Mouse (Mus musculus) lung, adult 2 months (tissue): ENCODE data around the gene Rab3a. TPM values are rescaled to one million over a fixed set of nuclear protein-coding genes. Genes with fewer than 3 reads are reported as not detected.
A peak's percentile ranks its signal among the peaks of the same experiment; 100 is the strongest.

Experiments
- DNase-seq: peaks from one replicate; pipeline ENCODE4 v3.0.0; 2022
- H3K4me1 ChIP-seq: fragments of 200-500 bp; 2 replicates; pipeline ENCODE4 v1.6.1; 2011; ENCODE audit warnings: low read length; ENCODE audit not compliant: control insufficient read depth, insufficient read depth
- H3K4me3 ChIP-seq: fragments of 200-500 bp; replicated peaks from 2 replicates; pipeline ENCODE3; 2011; ENCODE audit warnings: low read depth, mild to moderate bottlenecking, control low read depth, low read length; ENCODE audit errors: extremely low read depth
- CTCF ChIP-seq: fragments of 200-500 bp; IDR thresholded peaks from 2 replicates; pipeline ENCODE4 v1.5.1; 2011; ENCODE audit warnings: mild to moderate bottlenecking, low read length, control low read depth; ENCODE audit not compliant: insufficient read depth
- POLR2A ChIP-seq: fragments of 200-500 bp; IDR thresholded peaks from 2 replicates; pipeline ENCODE4 v1.6.1; 2011; ENCODE audit warnings: low read depth, mild to moderate bottlenecking, control low read depth, low read length, borderline replicate concordance; ENCODE audit errors: extremely low read depth
- WGBS: fragments of 180-500 bp; shearing (Covaris S2); methylation state at CpG from one replicate; pipeline ENCODE4 v1.1.7; 2018; 5-methylcytosine and 5-hydroxymethylcytosine counted together
- polyA plus RNA-seq: library from polyadenylated mRNA; depleted of rRNA; stranded (reverse); fragments of >200 nt; gene quantifications from 2 replicates; pipeline ENCODE4 v1.2.3, GENCODE M21; 2012; rRNA removed

The Rab3a gene
- polyA plus RNA-seq, 1 experiment: 46.4 TPM

- WGBS: 2% methylated on average over 47 of the region's 47 CpGs
- DNase-seq: peak; percentile 42
- peaks cover 7% of the 10 kb centered on the region for H3K4me1 ChIP-seq
- peak overlapping the region; percentile 68 for H3K4me3 ChIP-seq
- no peak for TF ChIP-seq CTCF
- TF ChIP-seq POLR2A: 0 out of 2 replicates have a peak, but pooled peaks have one; percentile 37
These were observed 49.4 kb downstream of the Rab3a start for GRCm38 (mm10) chr8:70803761-70804480.

GRCm38 (mm10) chr8:70804481-70805206 lies 50.2 kb downstream of the Rab3a start, which contains the start of gene Mast3:
Mast3 (minus strand) TSS chr8:70805054.
- DNase-seq: peak; percentile 80

GRCm38 (mm10) chr8:70806541-70806940 lies 52.1 kb downstream of the Rab3a start:
- peaks cover 7% of the 10 kb centered on the region for H3K4me1 ChIP-seq
- WGBS: 70% methylated on average over 4 of the region's 4 CpGs
- no peak for TF ChIP-seq POLR2A
- no peak for TF ChIP-seq CTCF
- no peak overlapping the region for H3K4me3 ChIP-seq
- DNase-seq: no peak

More at GRCm38 (mm10) chr8:70804481-70805206, 50.2 kb downstream of the Rab3a start, which contains the start of gene Mast3:
- Histone ChIP-seq H3K4me1 (peaks cover 7% of the 10 kb centered on the region), H3K4me3 (peak within 1 kb of the TSS; percentile 68)
- TF ChIP-seq POLR2A (peak; percentile 48; the same call in 1 of the 2 replicates), CTCF (no peak)
- WGBS: under 1% methylated on average over 45 of the region's 45 CpGs

- DNase-seq: no peak
- 56% methylated on average over 1 of the region's 1 CpGs for WGBS
- Histone ChIP-seq H3K4me1 (peaks cover 7% of the 10 kb centered on the region), H3K4me3 (no peak overlapping the region)
- no peak for TF ChIP-seq POLR2A
- TF ChIP-seq CTCF: no peak
These were observed 52.8 kb downstream of the Rab3a start for GRCm38 (mm10) chr8:70807304-70807703.

GRCm38 (mm10) chr8:70808239-70808638 lies 53.8 kb downstream of the Rab3a start, which contains the start of gene Il12rb1:
Il12rb1 (plus strand) TSS chr8:70808449.
- 55% methylated on average over 5 of the region's 5 CpGs for WGBS
- no peak within 1 kb of the TSS for H3K4me3 ChIP-seq
- TF ChIP-seq POLR2A (no peak), CTCF (no peak)
- peaks cover 7% of the 10 kb centered on the region for H3K4me1 ChIP-seq
- DNase-seq: no peak

Other genes with a start within 250 kb of the Rab3a start
- 145 and 178 TPM in 2 replicates for gene Rex1bd, start 247.9 kb upstream of the Rab3a start, polyA plus RNA-seq
- gene Uba52, start 243.9 kb upstream of the Rab3a start, polyA plus RNA-seq: 370 and 371 TPM in 2 replicates
- 361 and 369 TPM in 2 replicates for gene Fkbp8, start 227.0 kb upstream of the Rab3a start, polyA plus RNA-seq
- 48.7 and 54.6 TPM in 2 replicates for gene Kxd1, start 226.7 kb upstream of the Rab3a start, polyA plus RNA-seq
- 29.6 and 32.9 TPM in 2 replicates for gene Ell, start 215.2 kb upstream of the Rab3a start, polyA plus RNA-seq
- gene Isyna1, start 160.3 kb upstream of the Rab3a start, polyA plus RNA-seq: 102 and 112 TPM in 2 replicates
- gene Ssbp4, start 145.8 kb upstream of the Rab3a start, polyA plus RNA-seq: 228 and 351 TPM in 2 replicates
- 10.4 and 10.5 TPM in 2 replicates for gene Lrrc25, start 138.5 kb upstream of the Rab3a start, polyA plus RNA-seq
- 5.4 and 6.6 TPM in 2 replicates for gene Gdf15, start 122.2 kb upstream of the Rab3a start, polyA plus RNA-seq
- 32.2 and 33.7 TPM in 2 replicates for gene Pgpep1, start 94.3 kb upstream of the Rab3a start, polyA plus RNA-seq
- 75.2 and 76.3 TPM in 2 replicates for gene Lsm4, start 81.4 kb upstream of the Rab3a start, polyA plus RNA-seq
- gene Jund, start 55.7 kb upstream of the Rab3a start, polyA plus RNA-seq: 378 and 717 TPM in 2 replicates
- 0.03 TPM in 1 of 2 replicates, not detected in the other for gene Iqcn, start 51.2 kb upstream of the Rab3a start, polyA plus RNA-seq
- 0.43 and 1.2 TPM in 2 replicates for gene Gm3336, start 36.1 kb upstream of the Rab3a start, polyA plus RNA-seq
- gene Pde4c, start 31.0 kb upstream of the Rab3a start, polyA plus RNA-seq: 4.1 and 5.5 TPM in 2 replicates
- 61.6 and 80.0 TPM in 2 replicates for gene Mpv17l2, start 6.3 kb downstream of the Rab3a start, polyA plus RNA-seq
- gene Pik3r2, start 22.0 kb downstream of the Rab3a start, polyA plus RNA-seq: 112 and 119 TPM in 2 replicates
- 84.2 and 87.0 TPM in 2 replicates for gene Mast3, start 50.4 kb downstream of the Rab3a start, polyA plus RNA-seq
- 0.86 and 1.5 TPM in 2 replicates for gene Il12rb1, start 53.8 kb downstream of the Rab3a start, polyA plus RNA-seq
- gene Arrdc2, start 85.0 kb downstream of the Rab3a start, polyA plus RNA-seq: 50.3 and 78.3 TPM in 2 replicates
- 3.4 and 5.0 TPM in 2 replicates for gene Kcnn1, start 108.6 kb downstream of the Rab3a start, polyA plus RNA-seq
- 43.8 and 48.0 TPM in 2 replicates for gene Ccdc124, start 119.3 kb downstream of the Rab3a start, polyA plus RNA-seq
- 0.71 and 1.3 TPM in 2 replicates for gene Slc5a5, start 138.1 kb downstream of the Rab3a start, polyA plus RNA-seq
- gene Rpl18a, start 142.7 kb downstream of the Rab3a start, polyA plus RNA-seq: 3,384 and 4,193 TPM in 2 replicates
- 58.4 and 68.0 TPM in 2 replicates for gene Map1s, start 151.3 kb downstream of the Rab3a start, polyA plus RNA-seq